Mouse (Mus musculus) embryonic facial prominence, embryonic 13.5 days (tissue): ENCODE measurements around the gene Tdp2. TPM values are rescaled to one million over a fixed set of nuclear protein-coding genes. Genes with fewer than 3 reads are reported as not detected.

ENCODE experiments used
- polyA plus RNA-seq: library from polyadenylated mRNA; unstranded; fragments of >200 nt; fragmentation: Nextera tagmentation; extraction: Ambion mirVana; gene quantifications from 2 replicates; pipeline ENCODE4 v1.2.1, GENCODE M21; 2015

Tdp2 gene
- polyA plus RNA-seq, 1 experiment from 2014 or later: 59.2 TPM

Other genes with a start within 250 kb of the Tdp2 start
- gene Ripor2, start 249.5 kb upstream of the Tdp2 start, polyA plus RNA-seq: 5.9 and 7.1 TPM in 2 replicates
- not detected in 2 replicates for gene Armh2, start 90.4 kb upstream of the Tdp2 start, polyA plus RNA-seq
- 112 and 114 TPM in 2 replicates for gene Gmnn, start 69.8 kb upstream of the Tdp2 start, polyA plus RNA-seq
- 18.2 and 18.3 TPM in 2 replicates for gene BC005537, start 30.0 kb upstream of the Tdp2 start, polyA plus RNA-seq
- 72.1 and 73.8 TPM in 2 replicates for gene Acot13, start 139 bp upstream of the Tdp2 start, polyA plus RNA-seq
- 0.22 and 0.87 TPM in 2 replicates for gene D130043K22Rik, start 13.5 kb downstream of the Tdp2 start, polyA plus RNA-seq
- 6.7 and 6.9 TPM in 2 replicates for gene Aldh5a1, start 106.0 kb downstream of the Tdp2 start, polyA plus RNA-seq
- 0.79 and 3.3 TPM in 2 replicates for gene Gpld1, start 111.5 kb downstream of the Tdp2 start, polyA plus RNA-seq
- gene Mrs2, start 188.7 kb downstream of the Tdp2 start, polyA plus RNA-seq: 14.0 and 15.1 TPM in 2 replicates
- gene Dcdc2a, start 224.3 kb downstream of the Tdp2 start, polyA plus RNA-seq: 0.73 and 1.3 TPM in 2 replicates